Mouse (Mus musculus): Measurements from ENCODE around the gene Gm10413. TPM values are rescaled to one million over a fixed set of nuclear protein-coding genes. Genes with fewer than 3 reads are reported as not detected.
"Not testable (repeated sequence)": the region's sequence is repeated elsewhere in the genome, so short reads cannot be mapped to it uniquely, and the experiment has no call there.

Gm10413 gene
- polyA plus RNA-seq (2016; fragmentation: Nextera tagmentation; extraction: Ambion mirVana), result not detected in 2 replicates

- not testable (repeated sequence) for H3K4me3 ChIP-seq; H3K36me3 ChIP-seq; DNase-seq (ENCODE audit: low spot score); H3K9me3 ChIP-seq (replicated peaks); H3K4me1 ChIP-seq; H3K27ac ChIP-seq; H3K27me3 ChIP-seq (ENCODE audit: low read depth, poor library complexity, severe bottlenecking)
- WGBS, result no CpG with 5 or more reads among the region's 2 CpGs
Observed at GRCm38 (mm10) chr14:3394793-3395192, at the start of gene Gm10413. TSS of gene Gm10413 (plus strand) at chr14:3395093.

DNA sequence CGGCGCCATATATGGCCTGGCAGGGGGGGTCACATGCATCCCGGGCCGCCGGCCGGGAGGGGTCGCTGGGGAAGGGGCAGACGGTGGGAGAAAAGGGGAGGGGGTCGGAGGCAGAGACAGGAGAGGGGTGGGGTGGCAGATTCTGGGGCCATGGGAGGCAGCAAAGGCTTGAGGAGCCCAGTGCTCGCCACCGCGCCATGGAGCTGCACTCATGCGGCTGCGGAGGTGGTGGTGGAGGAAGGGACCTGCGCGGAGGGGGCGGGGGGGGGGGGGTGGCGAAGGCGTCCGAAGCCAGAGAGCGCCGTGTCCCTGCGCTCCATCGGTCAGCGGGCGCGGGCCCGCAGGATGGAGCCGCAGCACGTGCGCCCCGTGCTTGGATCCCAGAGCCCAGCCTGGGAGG lies 17.4 kb downstream of the Gm10413 start, which contains the start of gene Gm10409:
Gm10409 (plus strand) TSS at position 301 of the 400 bp plus-strand sequence.
- H3K27ac ChIP-seq, result not testable (repeated sequence)

DNA sequence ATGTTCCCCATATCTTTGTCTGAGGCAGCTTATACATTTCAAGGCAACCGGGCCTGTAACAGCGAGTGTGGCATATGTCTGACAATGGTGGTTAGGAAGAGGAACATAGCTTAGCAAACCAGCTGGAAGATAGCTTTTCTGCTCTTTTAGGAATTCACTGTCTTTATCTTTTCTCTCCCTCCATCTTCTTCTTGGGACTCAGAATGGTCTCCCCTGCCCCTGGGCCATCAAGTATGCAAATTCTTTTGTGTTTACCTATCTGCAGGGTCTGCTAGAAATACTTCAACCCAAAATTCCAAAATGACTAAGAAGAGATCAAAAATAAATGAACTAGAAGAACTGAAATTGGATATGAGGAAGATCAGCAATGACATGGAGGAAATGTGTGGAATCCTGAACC lies 32.9 kb downstream of the Gm10413 start, which contains the start of gene Gm3005:
Gm3005 (plus strand) TSS at position 301 of the 400 bp plus-strand sequence.
- DNase-seq (ENCODE audit: low spot score); H3K4me3 ChIP-seq; H3K4me1 ChIP-seq; H3K36me3 ChIP-seq; H3K27ac ChIP-seq; H3K9me3 ChIP-seq (replicated peaks); H3K27me3 ChIP-seq (ENCODE audit: low read depth, poor library complexity, severe bottlenecking): not testable (repeated sequence)
- no CpG with 5 or more reads among the region's 2 CpGs for WGBS

More for the DNA sequence above, 17.4 kb downstream of the Gm10413 start, which contains the start of gene Gm10409:
- not testable (repeated sequence) for H3K4me3 ChIP-seq; DNase-seq (ENCODE audit: low spot score); H3K27me3 ChIP-seq (ENCODE audit: low read depth, poor library complexity, severe bottlenecking); H3K36me3 ChIP-seq; H3K9me3 ChIP-seq (replicated peaks); H3K4me1 ChIP-seq
- WGBS, result no CpG with 5 or more reads among the region's 32 CpGs

DNA sequence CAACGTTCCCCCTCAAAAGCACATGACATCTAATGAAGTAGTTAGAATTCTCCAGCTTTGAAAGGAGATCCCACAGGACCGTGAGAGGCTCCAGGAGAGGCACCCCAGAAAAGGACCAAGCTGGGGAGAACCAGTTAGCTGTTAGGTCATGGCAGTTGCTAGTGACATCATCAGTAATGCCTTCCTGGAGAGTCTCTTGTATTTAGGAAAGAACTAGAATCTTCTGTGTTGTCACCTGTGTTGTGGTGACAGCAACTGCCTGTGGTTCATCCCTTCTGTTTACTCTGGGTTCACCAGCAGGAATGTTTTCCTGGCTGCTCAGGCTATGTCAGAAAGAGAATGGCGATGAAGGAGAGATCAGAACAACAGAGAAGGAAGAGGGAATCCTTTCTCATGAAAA lies 54.2 kb downstream of the Gm10413 start, which contains the start of gene Gm10408:
Gm10408 (plus strand) TSS at position 301 of the 400 bp plus-strand sequence.
- not testable (repeated sequence) for H3K4me3 ChIP-seq; H3K36me3 ChIP-seq; DNase-seq (ENCODE audit: low spot score); H3K27me3 ChIP-seq (ENCODE audit: low read depth, poor library complexity, severe bottlenecking); H3K4me1 ChIP-seq; H3K9me3 ChIP-seq (replicated peaks); H3K27ac ChIP-seq
- no CpG with 5 or more reads among the region's 3 CpGs for WGBS

Other genes with a start within 250 kb of the Gm10413 start
- not detected in 2 replicates for gene Gm5795, start 206.8 kb upstream of the Gm10413 start, polyA plus RNA-seq (2016; fragmentation: Nextera tagmentation; extraction: Ambion mirVana)
- 7.4 and 9.3 TPM in 2 replicates for gene D830030K20Rik, start 186.6 kb upstream of the Gm10413 start, polyA plus RNA-seq (2016; fragmentation: Nextera tagmentation; extraction: Ambion mirVana)
- gene Gm2956, start 62.5 kb upstream of the Gm10413 start, polyA plus RNA-seq (2016; fragmentation: Nextera tagmentation; extraction: Ambion mirVana), result not detected in 2 replicates
- 0.88 and 1.2 TPM in 2 replicates for gene Gm10409, start 17.5 kb downstream of the Gm10413 start, polyA plus RNA-seq (2016; fragmentation: Nextera tagmentation; extraction: Ambion mirVana)
- gene Gm3005, start 33.0 kb downstream of the Gm10413 start, polyA plus RNA-seq (2016; fragmentation: Nextera tagmentation; extraction: Ambion mirVana), result 0.28 and 1.6 TPM in 2 replicates
- not detected in 2 replicates for gene Gm10408, start 54.3 kb downstream of the Gm10413 start, polyA plus RNA-seq (2016; fragmentation: Nextera tagmentation; extraction: Ambion mirVana)
- not detected in 2 replicates for gene Gm3012, start 239.4 kb downstream of the Gm10413 start, polyA plus RNA-seq (2016; fragmentation: Nextera tagmentation; extraction: Ambion mirVana)